Mouse (Mus musculus) testis, adult 2 months (tissue): ENCODE results near the gene Nox4. TPM values are rescaled to one million over a fixed set of nuclear protein-coding genes. Genes with fewer than 3 reads are reported as not detected.
A peak's percentile ranks its signal among the peaks of the same experiment; 100 is the strongest.

Experiments used
- H3K27ac ChIP-seq: fragments of 200-500 bp; 2 replicates; pipeline ENCODE4 v1.5.1; 2012; ENCODE audit warnings: low read depth, low read length; ENCODE audit not compliant: control insufficient read depth, insufficient read depth
- H3K27me3 ChIP-seq: fragments of 200-500 bp; 2 replicates; pipeline ENCODE4 v1.6.1; 2012; ENCODE audit warnings: mild to moderate bottlenecking, low read length, moderate library complexity; ENCODE audit not compliant: control insufficient read depth, insufficient read depth
- H3K36me3 ChIP-seq: fragments of 200-500 bp; 2 replicates; pipeline ENCODE4 v1.6.1; 2012; ENCODE audit warnings: mild to moderate bottlenecking, low read length; ENCODE audit not compliant: control insufficient read depth, insufficient read depth
- H3K4me1 ChIP-seq: fragments of 200-500 bp; 2 replicates; pipeline ENCODE4 v1.6.1; 2012; ENCODE audit warnings: low read length; ENCODE audit not compliant: control insufficient read depth, insufficient read depth
- H3K4me3 ChIP-seq: fragments of 200-500 bp; 2 replicates; pipeline ENCODE4 v1.5.1; 2012; ENCODE audit warnings: low read depth, mild to moderate bottlenecking, low read length, moderate library complexity, mixed read lengths; ENCODE audit not compliant: control insufficient read depth
- CTCF ChIP-seq: fragments of 200-500 bp; IDR thresholded peaks from 2 replicates; pipeline ENCODE4 v1.5.1; 2012; ENCODE audit warnings: low read depth, mild to moderate bottlenecking, inconsistent platforms, low read length, moderate library complexity; ENCODE audit not compliant: control insufficient read depth, insufficient read depth, insufficient replicate concordance
- POLR2A ChIP-seq: fragments of 200-500 bp; IDR thresholded peaks from 2 replicates; pipeline ENCODE4 v1.6.1; 2012; ENCODE audit warnings: low read depth, mild to moderate bottlenecking, inconsistent platforms, low read length, moderate library complexity; ENCODE audit not compliant: control insufficient read depth
- polyA plus RNA-seq: library from polyadenylated mRNA; depleted of rRNA; stranded (reverse); fragments of >200 nt; gene quantifications from 2 replicates; pipeline ENCODE4 v1.2.3, GENCODE M21; 2012

Nox4 gene
- polyA plus RNA-seq, 1 experiment, result 0.07 TPM

GRCm38 (mm10) chr7:87241139-87241538, 4.8 kb upstream of the Nox4 start:
- Histone ChIP-seq H3K27ac (no peak overlapping the region), H3K4me3 (no peak overlapping the region), H3K27me3 (no peaks in the 10 kb centered on the region), H3K4me1 (no peaks in the 10 kb centered on the region), H3K36me3 (no peaks in the 10 kb centered on the region)
- TF ChIP-seq POLR2A (no peak), CTCF (no peak)

GRCm38 (mm10) chr7:87246580-87246934, 661 bp downstream of the Nox4 start:
- H3K36me3 ChIP-seq, result no peaks in the 10 kb centered on the region
- TF ChIP-seq CTCF, result no peak
- TF ChIP-seq POLR2A, result no peak
- H3K27ac ChIP-seq, result no peak overlapping the region
- H3K4me1 ChIP-seq, result peaks cover 5% of the 10 kb centered on the region
- H3K27me3 ChIP-seq, result no peaks in the 10 kb centered on the region
- peak overlapping the region; percentile 54 for H3K4me3 ChIP-seq

- H3K27ac ChIP-seq, result no peak overlapping the region
- no peaks in the 10 kb centered on the region for H3K36me3 ChIP-seq
- peaks cover 5% of the 10 kb centered on the region for H3K4me1 ChIP-seq
- no peaks in the 10 kb centered on the region for H3K27me3 ChIP-seq
- peak overlapping the region; percentile 54 for H3K4me3 ChIP-seq
- TF ChIP-seq CTCF, result no peak
Observed at GRCm38 (mm10) chr7:87246940-87247339, 1.0 kb downstream of the Nox4 start.

GRCm38 (mm10) chr7:87247926-87248325, 2.0 kb downstream of the Nox4 start:
- no peaks in the 10 kb centered on the region for H3K36me3 ChIP-seq
- TF ChIP-seq CTCF (no peak), POLR2A (no peak)
- H3K27me3 ChIP-seq, result no peaks in the 10 kb centered on the region
- H3K27ac ChIP-seq, result no peak overlapping the region
- peaks cover 5% of the 10 kb centered on the region for H3K4me1 ChIP-seq
- H3K4me3 ChIP-seq, result no peak overlapping the region

- Histone ChIP-seq H3K4me1 (no peaks in the 10 kb centered on the region), H3K4me3 (no peak overlapping the region), H3K27me3 (no peaks in the 10 kb centered on the region), H3K27ac (no peak overlapping the region), H3K36me3 (no peaks in the 10 kb centered on the region)
- TF ChIP-seq POLR2A, result no peak
- no peak for TF ChIP-seq CTCF
Observed at GRCm38 (mm10) chr7:87252071-87252470, 6.2 kb downstream of the Nox4 start.

- Histone ChIP-seq H3K27ac (no peak overlapping the region), H3K4me1 (no peaks in the 10 kb centered on the region), H3K27me3 (no peaks in the 10 kb centered on the region), H3K36me3 (no peaks in the 10 kb centered on the region), H3K4me3 (no peak overlapping the region)
- TF ChIP-seq POLR2A, result no peak
- TF ChIP-seq CTCF, result no peak
Observed at GRCm38 (mm10) chr7:87277225-87277624, 31.3 kb downstream of the Nox4 start.

GRCm38 (mm10) chr7:87303726-87304315, 57.9 kb downstream of the Nox4 start:
- no peaks in the 10 kb centered on the region for H3K36me3 ChIP-seq
- TF ChIP-seq POLR2A (no peak), CTCF (no peak)
- no peak overlapping the region for H3K4me3 ChIP-seq
- no peaks in the 10 kb centered on the region for H3K27me3 ChIP-seq
- no peaks in the 10 kb centered on the region for H3K4me1 ChIP-seq
- no peak overlapping the region for H3K27ac ChIP-seq

GRCm38 (mm10) chr7:87321571-87321970, 75.7 kb downstream of the Nox4 start:
- Histone ChIP-seq H3K27ac (no peak overlapping the region), H3K36me3 (no peaks in the 10 kb centered on the region), H3K4me1 (no peaks in the 10 kb centered on the region), H3K4me3 (no peak overlapping the region), H3K27me3 (no peaks in the 10 kb centered on the region)
- TF ChIP-seq CTCF (no peak), POLR2A (no peak)
